Mouse (Mus musculus) small intestine, adult 2 months (tissue): ENCODE measurements around the gene Spag8. TPM values are rescaled to one million over a fixed set of nuclear protein-coding genes. Genes with fewer than 3 reads are reported as not detected.

Experiments used
- H3K27ac ChIP-seq: fragments of 200-500 bp; 2 replicates; pipeline ENCODE4 v1.5.1; 2012; ENCODE audit warnings: low read depth, low read length, control low read depth, inconsistent platforms; ENCODE audit not compliant: insufficient read depth
- H3K27me3 ChIP-seq: fragments of 200-500 bp; 2 replicates; pipeline ENCODE4 v1.6.1; 2012; ENCODE audit warnings: mild to moderate bottlenecking, moderate library complexity, low read length, inconsistent platforms; ENCODE audit not compliant: control insufficient read depth, insufficient read depth
- H3K36me3 ChIP-seq: fragments of 200-500 bp; 2 replicates; pipeline ENCODE4 v1.6.1; 2012; ENCODE audit warnings: mild to moderate bottlenecking, low read length, control low read depth, inconsistent platforms; ENCODE audit not compliant: control insufficient read depth, insufficient read depth
- H3K4me1 ChIP-seq: fragments of 200-500 bp; 2 replicates; pipeline ENCODE4 v1.6.1; 2012; ENCODE audit warnings: low read length, inconsistent platforms, mixed read lengths; ENCODE audit not compliant: control insufficient read depth, insufficient read depth, insufficient read length
- H3K4me3 ChIP-seq: fragments of 200-500 bp; 2 replicates; pipeline ENCODE4 v1.5.1; 2012; ENCODE audit warnings: low read depth, mild to moderate bottlenecking, control low read depth, inconsistent platforms, low read length, moderate library complexity
- CTCF ChIP-seq: fragments of 200-500 bp; IDR thresholded peaks from 2 replicates; pipeline ENCODE4 v1.5.1; 2012; ENCODE audit warnings: low read depth, mild to moderate bottlenecking, control low read depth, inconsistent platforms, low read length, moderate library complexity, mixed read lengths; ENCODE audit not compliant: insufficient replicate concordance, insufficient read length; ENCODE audit errors: extremely low read depth
- POLR2A ChIP-seq: fragments of 200-500 bp; IDR thresholded peaks from 2 replicates; pipeline ENCODE4 v1.6.1; 2012; ENCODE audit warnings: low read depth, mild to moderate bottlenecking, control low read depth, inconsistent platforms, low read length, moderate library complexity
- WGBS: fragments of 180-500 bp; shearing (Covaris S2); methylation state at CpG from one replicate; pipeline ENCODE4 v1.1.7; 2018; 5-methylcytosine and 5-hydroxymethylcytosine counted together
- polyA plus RNA-seq: library from polyadenylated mRNA; depleted of rRNA; stranded (reverse); fragments of >200 nt; gene quantifications from 2 replicates; pipeline ENCODE4 v1.2.3, GENCODE M21; 2012

Gene Spag8
- polyA plus RNA-seq, 1 experiment: 0.63 TPM

DNA sequence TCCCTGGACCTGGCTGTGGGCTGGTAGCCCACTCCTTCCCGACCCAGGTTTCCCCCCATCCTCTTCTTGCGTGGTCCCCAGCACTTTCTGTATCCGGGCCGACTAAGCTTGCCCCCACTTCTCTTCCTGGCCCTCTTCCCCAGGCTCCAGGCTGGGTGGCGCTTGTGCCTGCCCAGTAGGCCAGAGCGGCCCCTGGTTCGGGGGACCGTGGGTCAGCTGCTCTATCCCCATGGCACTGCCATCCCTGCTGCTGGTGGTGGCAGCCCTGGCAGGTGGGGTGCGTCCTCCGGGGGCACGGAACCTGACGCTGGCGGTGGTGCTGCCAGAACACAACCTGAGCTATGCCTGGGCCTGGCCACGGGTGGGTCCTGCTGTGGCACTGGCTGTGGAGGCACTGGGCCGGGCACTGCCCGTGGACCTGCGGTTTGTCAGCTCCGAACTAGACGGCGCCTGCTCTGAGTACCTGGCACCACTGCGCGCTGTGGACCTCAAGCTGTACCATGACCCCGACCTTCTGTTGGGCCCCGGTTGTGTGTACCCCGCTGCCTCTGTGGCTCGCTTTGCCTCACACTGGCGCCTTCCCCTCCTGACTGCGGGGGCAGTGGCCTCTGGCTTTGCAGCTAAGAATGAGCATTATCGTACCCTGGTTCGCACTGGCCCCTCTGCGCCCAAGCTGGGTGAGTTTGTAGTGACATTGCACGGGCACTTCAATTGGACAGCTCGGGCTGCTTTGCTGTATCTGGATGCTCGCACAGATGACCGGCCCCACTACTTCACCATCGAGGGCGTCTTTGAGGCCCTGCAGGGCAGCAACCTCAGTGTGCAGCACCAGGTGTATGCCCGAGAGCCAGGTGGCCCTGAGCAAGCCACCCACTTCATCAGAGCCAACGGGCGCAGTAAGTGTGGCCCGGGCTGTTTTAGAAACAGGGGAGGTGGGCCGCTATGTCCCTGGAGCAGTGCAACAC is 21.2 kb downstream of the Spag8 start:
- peaks cover 13% of the 10 kb centered on the region; the same call in 1 of the 2 replicates for H3K27me3 ChIP-seq
- H3K36me3 ChIP-seq: no peaks in the 10 kb centered on the region
- H3K4me1 ChIP-seq: peaks cover 3% of the 10 kb centered on the region; the same call in 1 of the 2 replicates
- TF ChIP-seq POLR2A (no peak), CTCF (no peak)
- H3K4me3 ChIP-seq: peak overlapping the region; percentile 61
- no peak overlapping the region for H3K27ac ChIP-seq
- WGBS: 61% methylated on average over 42 of the region's 42 CpGs

DNA sequence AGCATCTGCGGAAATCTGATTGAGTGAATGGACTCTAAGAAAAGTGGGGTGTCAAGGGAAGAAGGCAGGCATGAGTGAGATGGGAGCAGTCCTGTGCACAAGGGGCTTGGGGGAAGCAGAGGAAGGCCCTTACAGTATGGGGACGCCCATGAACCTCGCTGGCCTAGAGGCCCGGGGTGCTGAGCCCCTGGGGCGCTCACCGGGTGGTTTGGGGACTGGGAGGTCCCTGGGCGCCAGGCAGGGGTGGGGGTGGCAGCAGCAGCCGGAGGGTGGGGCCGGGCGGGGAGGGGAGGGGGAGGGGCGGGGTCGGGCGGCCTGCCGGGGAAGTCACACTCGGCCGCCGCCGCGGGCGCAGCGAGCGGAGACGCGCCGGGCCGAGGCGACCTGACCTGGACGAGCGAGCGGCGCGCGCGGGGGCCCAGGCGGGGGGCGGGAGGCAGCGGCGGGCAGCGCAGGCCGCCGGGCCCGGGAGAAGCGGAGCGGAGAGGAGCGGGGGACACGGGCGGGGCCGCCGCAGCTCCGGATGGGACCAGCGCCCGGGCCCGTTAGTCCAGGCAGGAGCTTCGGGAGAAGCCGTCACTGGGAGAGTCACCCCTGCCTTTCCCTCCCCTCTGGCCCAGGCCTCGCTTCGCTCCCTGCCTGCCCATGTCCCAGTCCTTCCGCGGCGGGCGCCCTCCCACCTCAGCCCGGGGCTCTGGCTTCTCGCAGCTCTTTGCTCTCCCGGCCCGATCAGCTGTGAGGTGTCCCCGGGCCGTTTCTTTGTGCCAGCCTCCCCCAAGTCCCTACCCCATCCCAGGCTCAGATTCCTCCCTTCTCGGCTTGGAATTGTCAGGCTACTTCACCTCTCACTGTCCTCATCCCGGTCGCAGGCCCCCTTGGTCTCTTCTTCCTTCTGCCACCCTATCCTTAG is 22.1 kb downstream of the Spag8 start, which contains the start of gene Npr2:
Npr2 (plus strand) TSS at position 890 of the 910 bp plus-strand sequence.
- TF ChIP-seq POLR2A (no peak), CTCF (no peak)
- peaks cover 13% of the 10 kb centered on the region; the same call in 1 of the 2 replicates for H3K27me3 ChIP-seq
- H3K36me3 ChIP-seq: no peaks in the 10 kb centered on the region
- H3K27ac ChIP-seq: peak within 1 kb of the TSS; percentile 15; the same call in 1 of the 2 replicates
- whole genome bisulfite sequencing: 4% methylated on average over 58 of the region's 70 CpGs
- H3K4me1 ChIP-seq: peaks cover 3% of the 10 kb centered on the region; the same call in 1 of the 2 replicates
- peak within 1 kb of the TSS; percentile 61 for H3K4me3 ChIP-seq

DNA sequence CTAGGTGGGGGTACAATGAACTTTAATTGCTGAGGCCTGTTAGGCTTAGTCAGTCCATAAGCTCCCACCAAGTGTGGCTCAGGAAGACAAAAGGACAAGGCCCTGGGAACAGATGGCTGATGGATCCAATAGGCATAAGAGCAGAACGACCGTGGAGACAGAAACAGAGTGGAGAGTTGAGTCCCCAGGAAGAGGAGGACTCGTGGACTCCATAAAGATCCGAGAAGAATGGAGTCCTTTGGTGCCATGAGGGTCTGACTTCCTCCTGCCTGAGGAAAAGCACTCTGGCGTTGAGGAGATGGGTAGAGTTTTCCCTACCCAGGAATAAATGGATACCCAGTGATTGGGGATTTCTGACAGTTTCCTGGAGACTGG is 22.7 kb downstream of the Spag8 start:
- peak overlapping the region; percentile 12; the same call in 1 of the 2 replicates for H3K27ac ChIP-seq
- H3K36me3 ChIP-seq: no peaks in the 10 kb centered on the region
- 39% methylated on average over 5 of the region's 5 CpGs for WGBS
- H3K27me3 ChIP-seq: peaks cover 13% of the 10 kb centered on the region; the same call in 1 of the 2 replicates
- peaks cover 3% of the 10 kb centered on the region; the same call in 1 of the 2 replicates for H3K4me1 ChIP-seq
- TF ChIP-seq CTCF (no peak), POLR2A (no peak)
- H3K4me3 ChIP-seq: peak overlapping the region; percentile 45; the same call in 1 of the 2 replicates

DNA sequence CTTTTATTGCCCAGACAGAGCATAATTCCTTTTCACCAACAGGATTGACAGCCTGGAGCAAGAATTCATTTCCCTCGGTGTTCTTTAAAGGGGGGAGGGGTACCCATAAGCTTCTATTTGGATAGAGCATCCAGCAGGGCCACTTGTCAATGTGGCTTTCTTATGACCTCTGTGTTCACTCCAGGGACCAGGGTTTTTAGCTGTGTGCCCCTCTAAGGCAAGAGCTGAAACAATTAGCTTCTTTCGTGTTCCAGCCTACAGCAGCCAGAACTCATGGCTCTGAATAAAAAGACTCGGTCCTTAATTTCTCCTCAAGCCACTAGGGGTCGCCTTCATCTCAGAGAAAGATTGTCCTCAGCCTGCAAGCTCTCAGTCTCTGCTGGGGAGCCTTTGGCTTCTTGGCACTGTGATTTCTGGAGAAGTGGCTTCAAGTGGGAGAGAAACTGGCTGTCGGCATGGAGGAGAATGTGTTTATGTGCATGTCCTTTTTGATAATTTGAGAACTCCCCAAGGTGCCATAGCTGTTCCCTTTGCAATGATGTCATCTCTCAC is 23.3 kb downstream of the Spag8 start:
- Histone ChIP-seq H3K27me3 (peaks cover 13% of the 10 kb centered on the region; the same call in 1 of the 2 replicates), H3K27ac (no peak overlapping the region), H3K4me1 (peaks cover 3% of the 10 kb centered on the region; the same call in 1 of the 2 replicates), H3K4me3 (no peak overlapping the region), H3K36me3 (no peaks in the 10 kb centered on the region)
- WGBS: 8% methylated on average over 5 of the region's 5 CpGs
- TF ChIP-seq POLR2A: no peak
- TF ChIP-seq CTCF: peak; percentile 79; the same call in 1 of the 2 replicates

DNA sequence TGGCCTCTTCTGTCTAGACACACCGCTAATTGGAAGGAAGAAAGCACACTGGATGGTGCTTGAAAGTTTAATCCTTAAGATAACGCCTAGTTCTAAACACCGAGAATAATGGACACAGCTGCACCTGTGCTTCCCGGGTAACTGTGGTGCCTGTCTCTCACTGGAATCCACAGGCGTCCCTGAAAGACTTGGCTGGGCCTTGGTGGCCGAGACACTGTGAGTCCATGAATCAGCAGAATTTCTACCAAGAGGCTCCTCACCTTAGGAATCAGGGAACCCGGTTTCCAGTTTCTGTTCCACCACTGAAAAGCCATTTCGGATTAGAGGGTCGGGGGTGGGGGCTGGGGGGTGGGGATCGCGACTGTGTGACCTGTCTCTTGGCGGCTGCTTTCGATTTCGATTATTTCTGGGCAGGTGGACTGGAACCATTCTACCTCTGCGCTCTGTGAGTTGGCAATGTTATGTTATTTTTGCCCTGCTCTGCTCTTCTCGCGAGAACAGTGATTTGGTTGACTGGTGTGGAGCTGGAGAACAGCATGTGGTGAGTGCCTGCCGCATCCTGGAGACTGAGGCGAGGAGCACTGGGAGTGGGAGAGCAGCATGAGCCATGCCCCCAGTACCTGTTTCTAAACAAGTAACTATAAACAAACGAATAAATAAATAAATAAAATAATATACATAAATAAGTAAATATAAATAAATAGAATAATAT is 24.1 kb downstream of the Spag8 start:
- TF ChIP-seq CTCF: no peak
- TF ChIP-seq POLR2A: no peak
- Histone ChIP-seq H3K27me3 (peaks cover 13% of the 10 kb centered on the region; the same call in 1 of the 2 replicates), H3K36me3 (no peaks in the 10 kb centered on the region), H3K4me3 (no peak overlapping the region), H3K27ac (no peak overlapping the region), H3K4me1 (peaks cover 3% of the 10 kb centered on the region; the same call in 1 of the 2 replicates)
- 49% methylated on average over 20 of the region's 20 CpGs for WGBS
